Mouse (Mus musculus) thymus, postnatal 0 days (tissue): ENCODE results near the gene Gm28048. TPM values are rescaled to one million over a fixed set of nuclear protein-coding genes. Genes with fewer than 3 reads are reported as not detected.

ENCODE experiments used
- DNase-seq: peaks from one replicate; pipeline ENCODE4 v3.0.0-alpha.2; 2015; ENCODE audit warnings: low spot score
- polyA plus RNA-seq: library from polyadenylated mRNA; unstranded; fragments of >200 nt; fragmentation: Nextera tagmentation; extraction: Ambion mirVana; gene quantifications from 2 replicates; pipeline ENCODE4 v1.2.1, GENCODE M21; 2015

Gene Gm28048
- polyA plus RNA-seq, 1 experiment from 2014 or later: 44.0 TPM

- DNase-seq: peak; percentile 47
These were observed 172.3 kb downstream of the Gm28048 start for GRCm38 (mm10) chr11:22809465-22810096.

GRCm38 (mm10) chr11:22808040-22808439 is 173.8 kb downstream of the Gm28048 start:
- DNase-seq: no peak

- DNase-seq: no peak
These were observed 176.7 kb downstream of the Gm28048 start for GRCm38 (mm10) chr11:22805171-22805570.

GRCm38 (mm10) chr11:22799987-22800424 is 181.9 kb downstream of the Gm28048 start:
- DNase-seq: peak; percentile 56

- DNase-seq: no peak
These were observed 183.0 kb downstream of the Gm28048 start for GRCm38 (mm10) chr11:22798916-22799315.

GRCm38 (mm10) chr11:22794734-22795133 is 187.2 kb downstream of the Gm28048 start:
- no peak for DNase-seq

GRCm38 (mm10) chr11:22793881-22794203 is 188.0 kb downstream of the Gm28048 start:
- no peak for DNase-seq

- DNase-seq: no peak
These were observed 188.6 kb downstream of the Gm28048 start for GRCm38 (mm10) chr11:22793176-22793880.

GRCm38 (mm10) chr11:22792149-22792548 is 189.7 kb downstream of the Gm28048 start:
- DNase-seq: no peak

GRCm38 (mm10) chr11:22791726-22792125 is 190.2 kb downstream of the Gm28048 start:
- DNase-seq: no peak

GRCm38 (mm10) chr11:22787833-22788232 is 194.1 kb downstream of the Gm28048 start:
- DNase-seq: no peak

Other genes starting within 250 kb of the Gm28048 start
- gene B3gnt2, start 121.1 kb downstream of the Gm28048 start, polyA plus RNA-seq: 25.5 and 26.1 TPM in 2 replicates
- gene Zrsr1, start 10.1 kb downstream of the Gm28048 start, polyA plus RNA-seq: 3.1 and 3.7 TPM in 2 replicates
- 265 and 303 TPM in 2 replicates for gene Commd1, start 292 bp upstream of the Gm28048 start, polyA plus RNA-seq
- gene Cct4, start 8.4 kb upstream of the Gm28048 start, polyA plus RNA-seq: 230 and 241 TPM in 2 replicates
- gene Fam161a, start 25.4 kb upstream of the Gm28048 start, polyA plus RNA-seq: 1.3 and 2.0 TPM in 2 replicates